Mouse (Mus musculus) midbrain, embryonic 10.5 days (tissue): ENCODE data around the gene Spib. TPM values are rescaled to one million over a fixed set of nuclear protein-coding genes. Genes with fewer than 3 reads are reported as not detected.

Experiments used
- DNase-seq: peaks from one replicate; pipeline ENCODE4 v3.0.0-alpha.2; 2017; ENCODE audit warnings: low spot score
- H3K27ac ChIP-seq: fragments of 300-500 bp; sonication (generic); replicated peaks from 2 replicates; pipeline ENCODE4 v1.5.1; 2016; ENCODE audit warnings: mild to moderate bottlenecking
- H3K27me3 ChIP-seq: fragments of 300-500 bp; sonication (generic); 2 replicates; pipeline ENCODE4 v1.6.1; 2016; ENCODE audit warnings: low read depth, mild to moderate bottlenecking; ENCODE audit not compliant: poor library complexity, severe bottlenecking
- H3K36me3 ChIP-seq: fragments of 300-500 bp; sonication (generic); 2 replicates; pipeline ENCODE4 v1.6.1; 2016; ENCODE audit warnings: mild to moderate bottlenecking, moderate library complexity
- H3K4me1 ChIP-seq: fragments of 300-500 bp; sonication (generic); 2 replicates; pipeline ENCODE4 v1.6.1; 2016
- H3K4me3 ChIP-seq: fragments of 300-500 bp; sonication (generic); 2 replicates; pipeline ENCODE4 v1.5.1; 2016; ENCODE audit warnings: mild to moderate bottlenecking, moderate library complexity
- H3K9me3 ChIP-seq: fragments of 300-500 bp; sonication (generic); replicated peaks from 2 replicates; pipeline ENCODE4 v1.6.1; 2016; ENCODE audit warnings: mild to moderate bottlenecking
- WGBS: fragments of 180-500 bp; shearing (Covaris S2); methylation state at CpG from one replicate; pipeline ENCODE4 v1.1.7; 2016; 5-methylcytosine and 5-hydroxymethylcytosine counted together
- microRNA-seq: library from miRNA; unstranded; fragments of <30 nt; microRNA quantifications from one replicate; pipeline ENCODE4, GENCODE M21; 2017
- polyA plus RNA-seq: library from polyadenylated mRNA; unstranded; fragments of >200 nt; fragmentation: Nextera tagmentation; extraction: Ambion mirVana; gene quantifications from 2 replicates; pipeline ENCODE4 v1.2.1, GENCODE M21; 2016

The Spib gene
- polyA plus RNA-seq, 1 experiment from 2014 or later = not detected

DNA sequence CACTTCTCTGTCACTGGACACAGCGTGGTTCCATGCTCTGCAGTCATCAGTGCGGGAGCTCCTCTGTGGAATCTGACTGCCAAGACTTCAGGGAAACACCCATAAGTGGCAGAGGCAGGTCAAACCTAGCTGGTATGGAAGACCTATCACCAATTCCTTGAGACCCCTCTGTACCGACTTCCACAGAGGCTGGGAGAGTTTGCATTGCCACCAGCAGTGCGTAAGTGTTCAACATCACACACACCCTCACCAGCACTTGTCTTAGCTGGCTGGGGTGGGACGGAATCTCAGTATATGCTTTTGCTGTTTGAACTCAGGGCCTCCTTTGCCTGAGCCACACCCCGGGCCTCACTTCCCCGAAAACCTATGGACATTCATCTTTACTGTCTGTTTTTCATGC is 43.9 kb downstream of the Spib start:
- Histone ChIP-seq H3K4me3 (no peak overlapping the region), H3K27ac (no peak overlapping the region), H3K9me3 (no peaks in the 10 kb centered on the region), H3K4me1 (0 out of 2 replicates have a peak, but pooled peaks cover 4% of the 10 kb centered on the region), H3K27me3 (peaks cover 2% of the 10 kb centered on the region), H3K36me3 (peaks cover 50% of the 10 kb centered on the region)
- no peak for DNase-seq
- 91% methylated on average over 7 of the region's 7 CpGs for WGBS

DNA sequence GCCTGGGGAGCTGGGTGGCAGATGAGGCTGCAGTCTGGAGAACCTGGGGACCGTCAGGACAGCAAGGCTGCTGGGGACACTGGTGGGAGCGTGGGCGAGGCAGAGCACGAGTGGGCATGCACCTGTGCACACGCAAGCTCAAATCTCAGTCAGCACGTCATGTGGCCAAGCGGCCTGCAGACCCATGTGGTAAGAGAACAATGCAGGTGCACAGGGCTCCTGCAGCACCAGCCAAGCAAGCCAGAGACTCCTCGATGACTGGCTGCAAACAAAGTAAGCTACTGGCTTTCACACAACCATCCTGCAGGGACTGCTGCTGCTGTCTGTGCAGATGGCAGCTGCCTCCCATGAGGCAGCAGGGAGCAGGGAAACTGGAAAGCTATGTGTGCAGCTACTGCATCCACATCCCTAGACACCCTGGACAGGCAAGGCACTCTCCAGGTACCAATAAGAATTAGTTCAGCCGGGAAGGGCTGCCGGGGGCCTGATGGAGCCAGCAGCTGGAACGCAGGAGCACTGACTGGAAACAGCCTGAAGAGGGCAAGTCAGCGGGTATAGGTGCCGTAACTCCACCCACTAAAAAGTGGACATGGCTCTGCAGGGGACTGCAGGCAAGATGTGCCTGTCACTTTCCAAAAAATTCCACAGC is 44.8 kb downstream of the Spib start:
- H3K9me3 ChIP-seq = no peaks in the 10 kb centered on the region
- H3K4me1 ChIP-seq = 0 out of 2 replicates have a peak, but pooled peaks cover 4% of the 10 kb centered on the region
- H3K4me3 ChIP-seq = no peak overlapping the region
- peaks cover 10% of the 10 kb centered on the region for H3K27me3 ChIP-seq
- no peak for DNase-seq
- peaks cover 41% of the 10 kb centered on the region for H3K36me3 ChIP-seq
- H3K27ac ChIP-seq = no peak overlapping the region
- 71% methylated on average over 13 of the region's 13 CpGs for WGBS

DNA sequence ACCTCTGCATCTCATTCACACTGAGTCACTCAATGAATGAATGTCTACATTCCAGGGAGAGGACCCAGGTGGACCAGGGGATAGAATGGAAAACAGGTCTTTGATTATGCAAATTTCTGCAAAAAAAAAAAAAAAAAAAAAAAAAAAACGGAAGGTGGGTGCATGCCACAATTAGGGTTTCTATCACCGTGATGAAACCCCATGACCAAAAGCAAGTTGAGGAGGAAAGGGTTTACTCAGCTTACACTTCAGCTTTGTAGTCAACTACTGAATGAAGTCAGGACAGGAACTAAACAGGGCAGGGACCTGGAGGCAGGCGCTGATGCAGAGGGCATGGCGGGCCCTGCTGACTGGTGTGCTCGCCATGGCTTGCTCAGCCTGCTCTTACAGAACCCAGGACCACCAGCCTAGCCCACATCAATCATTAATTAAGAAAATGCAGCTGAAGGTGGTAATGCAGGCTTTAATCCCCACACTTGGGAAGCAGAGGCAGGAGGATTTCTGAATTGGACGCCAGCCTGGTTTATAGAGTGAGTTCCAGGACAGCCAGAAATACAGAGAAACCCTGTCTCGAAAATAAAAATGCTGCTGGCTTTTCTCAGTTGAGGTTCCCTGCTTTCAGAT is 46.2 kb downstream of the Spib start:
- WGBS = 77% methylated on average over 7 of the region's 7 CpGs
- Histone ChIP-seq H3K4me1 (0 out of 2 replicates have a peak, but pooled peaks cover 4% of the 10 kb centered on the region), H3K36me3 (peaks cover 27% of the 10 kb centered on the region), H3K27me3 (peaks cover 22% of the 10 kb centered on the region), H3K9me3 (no peaks in the 10 kb centered on the region), H3K4me3 (no peak overlapping the region), H3K27ac (no peak overlapping the region)
- no peak for DNase-seq

DNA sequence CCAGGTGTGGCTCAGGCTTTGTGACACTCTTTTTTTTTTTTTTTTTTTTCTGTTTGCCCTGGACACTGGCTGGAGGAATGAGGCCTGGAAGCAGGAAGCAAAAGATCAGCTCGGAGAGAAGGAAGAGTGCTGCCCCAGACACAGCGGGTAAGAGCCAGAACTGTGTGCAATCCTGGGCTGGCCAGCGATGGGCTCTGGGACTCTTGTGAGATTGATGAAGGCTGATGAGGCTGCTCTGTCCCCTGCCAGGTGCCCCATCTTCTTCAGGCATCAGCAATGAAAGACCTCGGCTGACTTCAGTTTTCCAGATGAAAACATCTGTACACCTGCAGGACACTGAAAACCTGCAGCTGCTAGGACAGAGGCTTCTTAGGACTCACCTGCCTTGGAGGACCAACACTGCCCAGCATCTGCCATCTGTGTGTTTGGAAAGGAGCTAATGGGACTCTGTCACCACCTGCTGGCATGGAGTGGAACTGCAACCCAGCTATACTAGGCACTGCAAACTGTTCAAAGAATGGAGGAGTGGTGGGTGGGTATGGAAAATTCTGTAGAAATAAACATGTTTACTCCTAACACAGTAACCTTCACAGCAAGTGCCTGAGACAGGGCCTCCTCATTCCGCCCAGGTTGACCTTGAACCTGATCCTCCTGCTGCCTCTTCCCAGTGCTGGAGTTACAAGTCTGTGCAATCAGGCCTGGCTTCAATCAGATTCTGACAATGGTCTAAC is 46.9 kb downstream of the Spib start:
- 39% methylated on average over 5 of the region's 5 CpGs for WGBS
- peaks cover 28% of the 10 kb centered on the region for H3K27me3 ChIP-seq
- 0 out of 2 replicates have a peak, but pooled peaks cover 4% of the 10 kb centered on the region for H3K4me1 ChIP-seq
- H3K36me3 ChIP-seq = peaks cover 21% of the 10 kb centered on the region
- H3K4me3 ChIP-seq = no peak overlapping the region
- H3K9me3 ChIP-seq = no peaks in the 10 kb centered on the region
- H3K27ac ChIP-seq = no peak overlapping the region
- DNase-seq = peak; percentile 84

DNA sequence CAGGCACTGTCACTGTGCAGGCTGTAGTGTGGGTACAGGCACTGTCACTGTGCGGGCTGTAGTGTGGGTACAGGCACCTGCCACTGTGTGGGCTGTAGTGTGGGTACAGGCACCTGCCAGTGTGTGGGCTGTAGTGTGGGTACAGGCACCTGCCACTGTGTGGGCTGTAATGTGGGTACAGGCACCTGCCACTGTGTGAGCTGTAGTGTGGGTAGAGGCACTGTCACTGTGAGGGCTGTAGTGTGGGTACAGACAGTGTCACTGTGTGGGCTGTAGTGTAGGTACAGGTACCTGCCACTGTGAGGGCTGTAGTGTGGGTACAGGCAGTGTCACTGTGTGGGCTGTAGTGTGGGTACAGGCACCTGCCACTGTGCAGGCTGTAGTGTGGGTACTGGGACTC is 47.8 kb downstream of the Spib start:
- no peak for DNase-seq
- Histone ChIP-seq H3K27me3 (peaks cover 37% of the 10 kb centered on the region), H3K9me3 (no peaks in the 10 kb centered on the region), H3K4me1 (0 out of 2 replicates have a peak, but pooled peaks cover 4% of the 10 kb centered on the region), H3K27ac (no peak overlapping the region), H3K4me3 (no peak overlapping the region), H3K36me3 (peaks cover 13% of the 10 kb centered on the region)
- 80% methylated on average over 1 of the region's 1 CpGs for WGBS

DNA sequence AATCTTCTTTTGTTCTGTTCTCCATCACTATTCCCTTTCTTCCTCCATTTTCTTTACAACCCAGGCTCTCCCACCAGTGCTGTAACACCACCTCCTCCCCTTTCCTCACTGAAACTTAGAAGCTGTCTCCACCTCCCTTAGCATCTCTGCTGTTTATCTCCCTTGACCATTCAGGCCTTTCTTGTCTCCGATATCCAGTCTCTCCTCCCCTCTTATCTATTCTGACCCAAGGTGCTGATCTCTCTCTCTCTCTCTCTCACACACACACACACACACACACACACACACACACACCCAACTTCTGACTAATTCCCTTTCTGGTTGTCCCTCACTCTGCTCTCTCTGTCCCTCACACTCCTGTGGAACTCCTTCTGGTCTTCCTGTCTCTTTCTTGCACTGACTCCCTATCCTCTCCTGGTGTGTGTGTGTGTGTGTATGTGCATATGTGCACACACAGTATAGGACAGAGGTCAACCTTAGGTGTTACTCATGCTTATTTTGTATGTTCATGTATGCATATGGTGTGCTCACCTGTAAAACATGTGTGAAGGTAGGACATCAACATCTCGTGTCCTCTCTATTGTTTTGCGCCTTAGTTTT is 48.9 kb downstream of the Spib start:
- peaks cover 49% of the 10 kb centered on the region for H3K27me3 ChIP-seq

More for the DNA sequence above, 48.9 kb downstream of the Spib start:
- no peak for DNase-seq
- WGBS = 73% methylated on average over 3 of the region's 3 CpGs
- Histone ChIP-seq H3K27ac (0 out of 2 replicates have a peak overlapping the region, but pooled peaks have one; percentile 14), H3K4me3 (no peak overlapping the region), H3K9me3 (no peaks in the 10 kb centered on the region), H3K4me1 (0 out of 2 replicates have a peak, but pooled peaks cover 4% of the 10 kb centered on the region), H3K36me3 (0 out of 2 replicates have a peak, but pooled peaks cover 2% of the 10 kb centered on the region)

Small RNA genes lying within 50 kb of the gene (microRNA-seq; reads per million reads assigned to microRNA genes)
- gene Mir7053 = not detected

Other genes starting within 250 kb of the Spib start
- gene Clec11a, start 225.2 kb downstream of the Spib start, polyA plus RNA-seq = 2.2 and 2.4 TPM in 2 replicates
- gene Shank1, start 221.8 kb downstream of the Spib start, polyA plus RNA-seq = 1.5 and 2.6 TPM in 2 replicates
- gene Syt3, start 148.0 kb downstream of the Spib start, polyA plus RNA-seq = 1.9 and 2.0 TPM in 2 replicates
- gene 1700008O03Rik, start 146.3 kb downstream of the Spib start, polyA plus RNA-seq = 1.7 TPM in 2 replicates
- 2.4 and 3.5 TPM in 2 replicates for gene Lrrc4b, start 103.1 kb downstream of the Spib start, polyA plus RNA-seq
- gene Aspdh, start 66.7 kb downstream of the Spib start, polyA plus RNA-seq = 0.99 and 2.0 TPM in 2 replicates
- gene Josd2, start 64.1 kb downstream of the Spib start, polyA plus RNA-seq = 71.6 and 76.8 TPM in 2 replicates
- 104 and 108 TPM in 2 replicates for gene Emc10, start 35.5 kb downstream of the Spib start, polyA plus RNA-seq
- 20.5 and 27.6 TPM in 2 replicates for gene Fam71e1, start 35.5 kb downstream of the Spib start, polyA plus RNA-seq
- gene Mybpc2, start 7.4 kb downstream of the Spib start, polyA plus RNA-seq = 0.05 and 0.20 TPM in 2 replicates
- gene Pold1, start 16.8 kb upstream of the Spib start, polyA plus RNA-seq = 168 and 179 TPM in 2 replicates
- gene Nr1h2, start 21.9 kb upstream of the Spib start, polyA plus RNA-seq = 82.8 and 84.2 TPM in 2 replicates
- gene Napsa, start 40.3 kb upstream of the Spib start, polyA plus RNA-seq = 0.36 and 0.42 TPM in 2 replicates
- gene Kcnc3, start 58.6 kb upstream of the Spib start, polyA plus RNA-seq = 1.1 and 1.2 TPM in 2 replicates
- gene Myh14, start 138.8 kb upstream of the Spib start, polyA plus RNA-seq = 1.0 and 1.1 TPM in 2 replicates
- not detected in 2 replicates for gene Izumo2, start 176.7 kb upstream of the Spib start, polyA plus RNA-seq
- gene Vrk3, start 216.3 kb upstream of the Spib start, polyA plus RNA-seq = 44.7 and 49.5 TPM in 2 replicates
- gene Zfp473, start 219.0 kb upstream of the Spib start, polyA plus RNA-seq = 3.2 and 3.6 TPM in 2 replicates